Mouse (Mus musculus): Measurements from ENCODE around the gene Cstf1.

Gene Cstf1

DNA sequence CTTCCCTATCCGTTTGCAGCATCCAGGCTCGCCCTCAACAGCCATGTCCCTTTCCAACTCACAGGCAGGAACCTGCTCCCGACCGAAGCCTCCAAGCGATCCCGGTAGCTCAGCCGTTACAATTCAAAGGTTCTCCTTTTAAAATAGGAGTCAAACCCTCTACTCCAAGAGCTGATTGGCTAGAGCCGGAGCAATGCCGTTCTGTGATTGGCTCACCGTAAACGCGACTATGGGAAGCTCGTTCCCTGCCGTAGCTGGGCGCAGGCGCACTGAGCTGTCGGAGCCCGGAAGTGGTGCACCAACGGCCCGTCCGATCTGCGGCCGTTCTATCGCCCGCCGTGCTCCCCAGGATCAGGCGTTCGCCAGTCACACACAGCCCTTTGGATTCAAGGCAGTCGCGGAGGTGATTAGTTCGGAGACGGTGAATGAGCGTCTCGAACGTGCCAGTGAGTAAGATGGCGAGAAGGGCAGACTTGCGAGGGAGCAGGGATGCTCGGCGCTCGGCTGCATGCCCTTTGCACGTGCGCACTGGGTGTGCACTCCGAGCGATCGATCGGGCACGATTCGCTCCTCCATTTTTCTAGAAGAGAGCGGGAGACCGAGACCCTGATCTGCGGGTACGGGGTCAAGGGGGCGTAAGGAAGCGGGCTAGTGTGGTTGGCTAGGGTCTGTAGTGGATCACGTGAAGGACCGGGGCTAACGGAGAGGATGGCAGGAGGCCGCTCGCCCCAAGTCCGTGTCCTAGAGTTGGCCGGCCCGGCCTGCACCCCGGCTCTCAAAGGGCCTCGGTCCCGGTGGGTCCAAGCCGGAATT, at the start of gene Cstf1, which contains the start of gene Aurka:
Cstf1 (plus strand) TSS at position 271 of the 813 bp plus-strand sequence.
Aurka (minus strand) TSS at position 125 of the 813 bp plus-strand sequence.
- DNase-seq, result peak; percentile 87 to 91

DNA sequence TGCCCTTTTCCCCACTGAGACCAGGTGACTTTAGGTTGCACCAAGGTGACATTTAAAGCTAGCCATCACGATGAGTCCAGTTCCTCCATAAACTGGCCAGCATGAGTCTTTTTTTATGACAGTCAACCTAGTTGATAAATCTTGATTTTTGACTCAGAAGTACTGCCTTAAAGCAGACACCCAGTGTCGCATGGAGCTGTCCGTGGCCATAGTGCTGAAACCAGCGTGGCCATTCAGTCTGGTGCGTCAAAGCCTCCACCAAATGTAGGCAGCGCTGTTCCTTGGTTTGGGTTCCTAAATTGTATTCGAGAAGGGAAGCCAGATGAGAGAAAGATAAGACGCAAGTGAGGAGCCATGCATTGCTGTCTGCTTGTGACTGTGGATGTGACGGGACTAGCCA, 49.6 kb upstream of the Cstf1 start:
- peak in 1 of 2 experiments; percentile 8 for DNase-seq

DNA sequence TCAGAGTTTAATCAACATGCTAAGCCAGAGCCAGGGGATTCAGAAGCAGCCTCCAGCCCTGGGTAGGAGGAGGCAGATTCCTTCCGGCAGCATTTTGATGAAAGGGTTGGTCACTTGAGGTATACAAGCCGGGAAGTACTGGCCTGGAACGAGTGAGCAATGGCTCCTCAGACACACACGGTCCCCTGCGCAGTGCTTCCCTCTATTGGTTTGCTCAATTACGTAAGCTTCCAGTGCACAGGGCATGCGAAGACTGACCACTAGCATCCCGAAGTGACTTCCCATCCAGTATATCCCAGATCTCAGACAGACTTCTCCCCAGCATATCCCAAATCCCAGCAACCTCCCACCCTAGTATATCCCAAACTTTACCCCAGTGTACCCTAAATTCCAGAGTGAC, 42.2 kb upstream of the Cstf1 start:
- no peak for DNase-seq

DNA sequence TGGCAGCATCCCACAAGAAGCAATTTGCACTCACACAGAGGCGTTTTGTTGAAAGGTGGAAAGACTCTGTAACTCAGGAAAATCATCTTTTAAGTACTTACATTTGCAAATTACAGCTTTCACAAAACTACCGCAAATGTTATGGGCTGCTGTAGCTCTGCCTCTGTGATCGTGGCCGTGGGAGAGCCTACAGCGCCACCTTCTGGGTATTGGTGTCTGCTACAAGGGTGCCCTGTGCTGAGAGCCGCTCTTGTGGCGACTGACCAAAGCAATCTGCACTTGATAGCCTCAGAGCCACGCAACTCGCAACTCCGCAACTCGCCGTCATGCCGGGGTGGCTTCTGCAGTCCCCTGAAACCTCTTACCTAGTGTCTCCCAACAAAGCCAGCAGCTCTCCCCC, 41.3 kb upstream of the Cstf1 start:
- DNase-seq, result no peak

DNA sequence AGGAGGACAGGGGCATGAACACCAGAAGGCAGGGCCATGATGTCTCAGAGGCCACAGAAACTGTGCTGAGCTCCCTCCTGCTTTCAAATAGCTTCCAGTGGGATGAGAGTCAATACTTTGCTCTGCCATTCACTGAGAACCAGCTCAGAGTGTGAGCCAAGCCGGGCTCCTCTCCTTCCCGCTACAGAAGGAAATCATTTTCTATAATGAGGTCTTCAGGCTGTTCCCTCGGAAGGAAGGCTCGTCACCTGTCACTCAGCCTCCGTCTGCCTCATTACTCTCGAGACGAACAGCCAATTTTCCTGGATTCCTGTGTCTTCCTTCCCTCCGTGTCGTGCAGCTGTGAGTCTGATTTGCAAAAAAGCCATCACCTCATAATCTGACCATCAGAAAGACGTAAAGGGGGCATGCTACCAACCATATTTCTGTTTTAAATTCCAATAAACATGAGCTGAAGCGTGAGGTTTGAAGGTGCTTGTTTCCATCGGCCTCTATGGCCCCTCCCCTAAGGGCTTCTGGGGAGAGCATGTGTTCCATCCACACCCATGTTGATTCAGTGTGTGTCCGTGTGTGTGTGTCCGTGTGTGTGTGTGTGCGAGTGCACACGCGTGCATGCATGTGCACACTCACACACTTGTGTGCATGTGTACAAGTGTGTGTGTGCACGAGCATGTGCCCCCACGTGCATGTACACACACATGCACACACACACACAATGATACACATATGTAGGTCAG, 32.1 kb upstream of the Cstf1 start:
- DNase-seq, result no peak

DNA sequence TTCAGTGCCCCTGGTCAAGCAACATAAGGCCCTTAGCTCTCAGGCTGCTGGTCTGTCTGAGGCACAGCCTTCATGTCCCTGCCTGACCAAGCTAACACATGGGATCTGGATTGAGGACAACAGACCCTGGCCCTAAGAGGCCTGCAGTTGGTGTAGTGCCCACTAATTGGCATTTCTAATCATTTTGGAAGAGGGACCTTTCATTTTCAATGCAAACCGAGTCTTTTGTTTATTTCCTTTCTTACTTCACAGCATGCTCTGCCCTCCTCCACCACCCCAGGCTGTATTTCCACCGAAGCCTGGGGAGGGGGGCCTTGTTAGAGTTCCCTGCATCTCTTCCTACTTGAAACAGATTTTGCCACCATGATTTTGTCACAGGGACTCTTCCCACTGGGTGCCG, 29.5 kb upstream of the Cstf1 start:
- no peak for DNase-seq

DNA sequence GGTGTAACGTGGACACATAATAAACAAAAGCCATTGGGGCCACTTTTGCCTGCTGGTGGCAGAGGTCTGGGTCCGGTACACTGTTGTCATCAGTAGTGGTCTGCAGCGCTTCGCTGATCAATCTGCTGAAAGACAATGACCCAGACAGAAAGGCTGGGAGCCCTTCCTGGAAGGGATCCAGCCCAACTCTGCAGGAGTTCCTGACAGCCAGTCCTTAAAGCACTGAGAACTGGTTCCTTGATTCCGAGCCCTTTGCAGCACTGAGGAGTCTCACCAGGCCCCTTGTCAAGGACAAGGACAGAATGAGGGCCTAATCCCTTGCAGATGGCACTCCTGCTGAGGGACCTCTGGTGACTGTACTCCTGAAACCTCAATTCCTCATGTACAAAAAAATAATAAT, 28.9 kb upstream of the Cstf1 start:
- no peak for DNase-seq

DNA sequence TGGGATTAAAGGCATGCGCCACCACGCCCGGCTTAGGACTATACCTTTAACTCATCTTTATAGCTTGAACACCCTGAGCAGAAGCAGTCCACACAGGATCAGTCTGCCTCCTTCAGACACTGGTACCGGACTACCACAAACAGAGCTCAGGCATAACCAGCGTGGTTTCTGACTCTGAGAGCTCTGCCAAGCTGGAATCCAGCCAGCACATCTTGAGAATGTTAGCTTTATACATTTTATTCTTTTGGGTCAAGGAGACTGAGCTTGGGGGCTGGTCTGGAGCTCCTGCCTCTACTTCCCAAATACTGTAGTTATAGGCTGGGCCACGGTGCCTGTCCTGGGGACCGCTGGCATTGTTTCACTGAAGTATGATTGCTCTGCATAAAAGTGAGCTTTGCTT, 26.7 kb upstream of the Cstf1 start:
- DNase-seq, result no peak

DNA sequence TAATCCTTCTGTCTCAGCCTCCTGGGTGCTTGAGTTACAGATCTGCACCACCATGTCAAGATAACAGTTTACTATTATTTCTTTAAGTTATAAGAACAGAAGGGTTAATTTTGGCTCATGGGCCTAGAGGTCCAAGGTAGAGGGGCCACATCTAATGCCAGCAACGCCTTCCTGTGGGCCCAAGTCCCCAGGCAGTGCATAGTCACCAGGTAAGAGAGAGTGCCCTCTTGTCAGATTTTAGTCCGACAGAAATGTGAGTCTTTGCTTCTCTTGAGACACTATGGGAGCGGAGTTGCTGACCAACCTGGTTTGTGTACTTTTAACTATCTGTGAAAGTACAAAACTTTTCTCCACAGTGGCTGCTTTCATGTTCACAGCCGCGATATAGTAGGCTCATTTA, 25.8 kb upstream of the Cstf1 start:
- DNase-seq, result no peak

DNA sequence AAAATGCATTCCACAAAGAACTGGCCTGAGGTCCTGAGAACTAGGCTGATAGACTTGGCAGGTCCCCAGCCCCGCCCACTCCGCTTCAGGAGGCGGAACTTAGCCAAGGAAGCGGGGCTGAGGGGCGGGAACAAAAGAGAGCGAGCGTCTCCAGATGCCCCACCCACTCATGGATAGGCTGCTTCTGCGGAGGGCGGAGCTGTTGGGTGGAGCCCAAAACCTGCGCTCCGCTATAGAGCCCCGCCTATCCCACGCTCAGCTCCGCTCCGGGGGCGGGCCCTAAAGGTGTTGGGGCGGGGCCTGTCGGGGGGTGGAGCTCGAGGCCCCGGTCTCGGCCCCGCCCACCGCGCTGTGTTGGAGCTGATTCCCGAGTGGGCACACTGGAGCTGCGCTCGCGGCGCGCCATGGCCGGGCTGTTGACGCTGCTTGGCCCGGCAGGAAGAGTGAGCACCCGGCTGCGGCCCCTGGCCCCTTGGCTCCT, 25.2 kb upstream of the Cstf1 start, which contains the start of gene Fam210b:
Fam210b (plus strand) TSS at position 308 of the 481 bp plus-strand sequence.
- DNase-seq, result peak; percentile 93 to 96

DNA sequence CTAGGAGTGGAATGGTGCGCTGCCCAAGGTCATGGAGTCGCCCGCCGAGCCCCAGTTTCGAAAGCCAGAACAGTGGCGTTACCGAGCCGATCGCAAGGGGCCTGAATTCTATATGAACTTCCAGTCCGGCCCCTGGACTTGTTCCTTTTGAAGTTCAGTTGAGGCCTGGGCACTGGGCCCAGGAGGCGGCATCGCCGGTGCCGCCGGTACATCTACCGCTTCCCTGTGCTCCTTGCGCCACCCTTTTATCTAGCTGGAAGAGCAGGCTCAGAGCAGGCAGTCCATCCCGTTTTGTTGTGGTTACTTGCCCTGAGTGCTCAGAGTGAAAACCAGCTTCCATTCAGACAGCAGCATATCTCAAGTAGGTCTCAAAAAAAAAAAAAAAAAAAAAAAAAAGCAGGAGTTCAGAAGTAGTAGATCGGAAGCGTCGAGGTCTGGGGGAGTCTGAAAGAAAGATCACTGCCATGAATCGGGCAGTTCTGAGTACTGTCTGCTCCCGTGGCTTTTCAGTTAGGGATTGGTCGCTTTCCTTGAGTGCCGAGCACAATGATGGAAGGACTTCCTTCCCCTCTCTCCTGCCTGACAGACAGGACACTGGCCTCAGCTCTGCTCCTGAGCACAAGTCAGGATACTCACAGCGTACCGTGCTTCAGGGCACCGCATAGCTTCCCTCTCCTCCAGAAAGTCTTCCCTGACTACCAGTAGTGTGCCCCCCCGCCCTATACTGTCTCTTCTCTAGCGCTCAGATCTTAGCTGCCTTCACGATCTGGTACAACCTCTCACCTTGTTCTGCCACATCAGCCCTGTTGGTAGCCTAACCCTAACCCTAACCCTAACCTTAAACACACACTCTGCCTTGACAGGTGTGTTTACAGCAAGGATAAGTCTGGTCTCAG, 24.2 kb upstream of the Cstf1 start:
- peak in 1 of 2 experiments; percentile 5 for DNase-seq

DNA sequence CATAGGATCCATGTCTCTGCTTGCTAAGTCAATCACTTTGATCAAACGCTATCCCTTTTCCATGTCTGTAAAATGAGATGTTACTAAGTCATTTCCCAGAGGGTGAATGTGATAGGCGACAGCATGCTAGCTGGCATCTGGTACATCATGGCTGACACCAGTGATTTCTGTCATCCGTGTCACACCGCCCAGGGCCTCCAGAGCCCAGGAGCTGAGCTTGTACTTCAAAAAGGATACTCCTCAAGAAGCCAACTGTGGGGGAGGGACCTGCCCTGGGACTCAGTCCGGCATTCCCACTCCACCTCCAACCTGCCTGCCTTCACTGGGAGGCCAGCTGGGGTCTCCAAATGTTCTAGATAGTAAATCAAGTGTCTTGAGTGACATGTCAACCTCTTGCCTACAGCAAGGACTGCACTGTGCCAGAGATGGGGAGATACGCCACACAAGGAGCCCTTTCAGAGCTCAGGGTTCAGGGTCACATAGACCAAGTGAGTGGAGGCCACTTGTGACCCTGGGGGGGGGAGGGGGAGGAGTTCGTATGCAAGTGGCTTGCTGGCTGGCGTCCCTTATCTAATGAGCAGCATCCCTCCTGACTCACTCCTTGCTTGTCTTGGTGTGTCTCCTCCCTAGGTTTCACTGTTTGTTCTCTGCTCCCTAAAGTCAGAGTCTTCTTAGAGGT, 23.4 kb upstream of the Cstf1 start:
- DNase-seq, result no peak

DNA sequence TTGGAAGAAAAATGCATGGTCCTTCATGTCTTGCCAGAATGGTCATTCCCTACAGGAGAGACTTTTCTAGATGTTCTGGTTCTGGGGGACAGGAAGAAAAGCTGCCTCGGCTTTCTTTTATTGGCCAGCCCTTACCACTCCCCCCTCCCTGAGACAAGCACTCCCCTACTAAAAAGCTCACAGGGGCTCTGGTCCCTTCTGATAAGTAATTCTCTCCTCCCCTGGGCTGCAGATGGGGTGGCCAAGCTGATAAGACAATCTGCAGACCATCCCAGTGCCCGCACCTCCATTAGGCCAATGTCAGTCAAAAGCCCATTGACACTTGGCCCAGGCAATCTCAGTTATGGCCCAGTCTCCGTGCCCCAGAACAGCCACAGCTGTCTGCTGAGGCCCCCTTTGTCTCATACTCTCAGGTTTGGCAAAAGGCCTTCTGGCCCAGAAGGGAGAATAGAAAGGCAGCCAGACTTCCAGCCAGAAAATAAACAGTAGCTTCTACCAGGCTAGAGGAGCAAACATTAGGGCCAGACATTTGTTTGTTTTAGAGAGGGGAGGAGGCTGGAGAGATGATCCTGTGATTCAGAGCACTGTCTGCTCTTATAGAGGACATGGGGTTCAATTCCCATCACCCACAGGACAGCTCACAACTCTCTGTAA, 22.1 kb upstream of the Cstf1 start:
- DNase-seq, result no peak

DNA sequence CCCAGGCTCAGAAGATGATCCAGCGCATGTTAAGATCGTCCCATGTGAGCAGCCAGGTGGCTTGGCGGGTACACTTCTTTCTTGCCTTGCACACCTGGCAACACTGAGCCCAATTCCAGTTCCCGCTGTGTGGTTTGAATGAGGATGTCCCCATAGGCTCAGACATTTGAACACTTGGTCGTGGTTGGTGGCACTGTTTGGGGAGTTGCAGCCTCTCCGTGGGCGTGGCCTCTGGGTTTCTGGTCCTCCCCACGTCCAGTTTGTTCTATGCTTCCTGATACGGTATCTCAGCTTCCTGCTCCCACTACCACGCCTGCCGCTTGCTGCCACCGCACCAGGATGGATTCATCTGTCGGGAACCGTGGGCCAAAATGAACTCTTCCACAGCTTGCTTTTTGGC, 20.7 kb upstream of the Cstf1 start:
- DNase-seq, result no peak

DNA sequence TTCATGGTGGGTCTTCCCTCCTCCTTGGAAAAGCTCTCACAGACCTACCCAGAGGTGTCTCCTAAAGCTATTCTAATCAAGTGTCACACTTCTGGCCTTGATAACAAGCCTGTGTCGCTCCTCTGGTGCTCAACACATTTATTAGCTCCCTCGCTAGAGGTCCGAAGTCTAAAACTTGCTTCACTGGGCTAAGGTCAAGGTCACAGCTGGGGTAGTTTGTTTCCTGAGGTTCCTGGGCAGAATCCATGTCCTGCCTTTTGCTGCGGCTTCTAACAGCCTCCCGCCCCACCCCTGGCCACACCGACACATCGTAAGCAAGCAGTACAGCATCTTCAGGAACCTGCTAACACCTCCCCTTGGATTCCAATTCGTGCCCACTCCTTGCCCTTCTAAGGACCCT, 19.7 kb upstream of the Cstf1 start:
- no peak for DNase-seq

DNA sequence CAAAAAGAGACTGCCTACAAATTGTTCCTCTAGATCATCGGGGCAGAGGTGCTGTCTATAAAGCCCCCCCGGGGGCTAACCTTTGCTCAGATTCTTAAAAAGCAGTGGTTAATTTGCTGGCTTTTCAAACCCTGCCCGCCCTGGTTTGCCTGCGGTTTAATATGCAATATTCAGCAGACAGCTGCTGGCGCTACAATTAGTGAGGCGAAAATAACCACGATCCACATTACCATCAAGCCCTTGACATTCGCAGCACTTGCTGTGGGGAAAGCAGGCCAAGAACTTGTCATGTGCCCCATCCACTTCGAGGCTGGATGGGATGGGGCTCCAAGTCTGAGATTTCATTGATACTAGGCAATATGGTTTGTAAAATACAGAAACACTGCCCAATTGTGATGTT, 17.3 kb upstream of the Cstf1 start:
- DNase-seq, result no peak

DNA sequence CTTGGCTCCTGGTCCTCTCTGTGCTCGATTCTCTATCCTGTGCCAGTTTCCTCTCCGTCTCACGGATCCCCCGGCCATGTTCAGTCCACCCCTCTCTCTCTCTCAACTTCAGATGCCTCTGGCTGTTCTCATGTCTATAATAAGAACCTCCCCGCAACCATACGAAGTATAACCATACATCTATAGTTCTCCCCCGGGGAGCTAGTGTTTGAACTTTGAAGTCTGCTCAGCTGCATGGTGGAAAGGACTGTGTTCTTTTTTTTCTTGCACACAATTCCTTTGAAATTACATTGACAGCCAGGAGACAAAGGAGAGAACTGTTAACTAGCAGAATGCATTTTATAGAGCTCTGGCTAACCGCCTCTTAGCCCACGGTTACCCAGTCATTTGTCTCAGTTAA, 15.7 kb upstream of the Cstf1 start:
- DNase-seq, result no peak

DNA sequence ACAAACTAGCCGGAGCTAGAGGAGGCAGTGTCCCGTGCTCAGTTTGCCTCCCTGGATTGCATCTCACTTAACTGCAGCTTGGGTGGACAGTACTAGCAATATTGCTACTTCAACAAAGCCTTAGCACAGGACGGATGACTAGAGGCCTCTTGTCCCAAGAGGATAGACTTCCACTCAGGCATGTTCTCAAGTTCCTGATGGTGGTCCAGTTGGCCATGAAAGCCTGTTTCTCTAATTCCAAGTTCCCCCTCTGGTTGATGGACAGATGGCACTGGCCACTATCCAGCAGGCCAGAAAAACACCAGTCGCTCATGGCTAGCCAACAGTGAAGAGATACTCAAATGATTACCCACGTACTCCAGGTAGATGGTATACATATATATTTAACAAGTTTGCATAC, 14.6 kb upstream of the Cstf1 start:
- DNase-seq, result no peak

DNA sequence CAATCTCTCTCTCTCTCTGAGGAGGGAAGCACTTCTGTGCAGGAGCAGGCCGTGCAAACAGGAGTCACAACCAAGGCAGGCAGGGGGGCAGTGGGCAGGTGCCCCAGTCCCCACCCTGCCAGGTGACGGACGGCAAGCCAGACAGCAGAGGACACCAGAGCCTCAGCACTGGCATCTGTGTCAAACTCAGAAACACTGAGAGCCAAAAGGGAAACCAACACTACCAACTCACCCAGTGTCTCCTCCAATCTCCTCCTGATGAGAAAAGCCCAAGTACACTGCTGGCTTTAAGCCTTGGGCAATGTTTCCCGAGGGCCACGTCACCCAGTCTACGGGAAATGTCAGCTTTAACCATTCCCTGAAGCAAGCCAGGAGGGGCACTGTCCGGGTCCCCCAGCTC, 7.3 kb upstream of the Cstf1 start:
- DNase-seq, result no peak

DNA sequence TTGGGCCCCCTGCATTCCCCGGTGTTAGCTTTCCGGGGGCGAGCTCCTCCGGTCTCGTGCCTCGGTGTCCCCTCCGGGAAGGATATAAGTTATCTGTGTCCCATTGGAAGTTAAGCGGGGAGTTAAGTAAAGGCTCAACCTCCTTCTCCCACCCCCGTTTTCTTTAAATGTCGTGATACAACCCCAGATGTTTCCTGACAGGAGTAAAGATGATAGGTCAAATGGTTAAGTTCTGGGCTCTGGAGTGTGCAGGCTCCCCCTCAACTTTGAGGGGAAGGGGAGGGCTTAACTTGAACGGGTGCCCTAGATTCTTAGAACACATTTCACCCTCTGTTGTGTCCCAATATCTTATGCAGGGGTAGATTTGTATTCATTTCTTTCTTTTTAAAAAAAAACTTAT, 777 bp downstream of the Cstf1 start:
- no peak for DNase-seq

DNA sequence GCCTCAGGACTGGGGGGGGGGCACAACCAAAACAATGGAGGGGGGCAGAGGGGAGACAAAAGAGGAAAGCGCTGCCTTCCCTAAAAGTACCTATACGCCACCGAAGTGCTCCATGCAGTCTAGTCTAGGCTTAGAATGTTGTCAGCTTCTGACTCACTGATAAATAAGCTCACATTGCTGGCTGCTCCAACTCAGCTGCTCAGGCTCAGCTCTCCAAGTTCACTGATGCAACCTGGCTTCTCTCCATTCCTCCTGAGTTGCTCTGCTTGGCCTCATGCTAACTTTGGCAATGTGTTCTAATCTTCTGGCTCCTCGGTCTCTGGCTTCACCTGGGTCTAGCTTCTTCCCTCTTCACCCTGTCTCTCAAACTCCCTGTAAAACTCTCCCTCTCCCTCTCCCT, 6.1 kb downstream of the Cstf1 start:
- DNase-seq, result no peak

DNA sequence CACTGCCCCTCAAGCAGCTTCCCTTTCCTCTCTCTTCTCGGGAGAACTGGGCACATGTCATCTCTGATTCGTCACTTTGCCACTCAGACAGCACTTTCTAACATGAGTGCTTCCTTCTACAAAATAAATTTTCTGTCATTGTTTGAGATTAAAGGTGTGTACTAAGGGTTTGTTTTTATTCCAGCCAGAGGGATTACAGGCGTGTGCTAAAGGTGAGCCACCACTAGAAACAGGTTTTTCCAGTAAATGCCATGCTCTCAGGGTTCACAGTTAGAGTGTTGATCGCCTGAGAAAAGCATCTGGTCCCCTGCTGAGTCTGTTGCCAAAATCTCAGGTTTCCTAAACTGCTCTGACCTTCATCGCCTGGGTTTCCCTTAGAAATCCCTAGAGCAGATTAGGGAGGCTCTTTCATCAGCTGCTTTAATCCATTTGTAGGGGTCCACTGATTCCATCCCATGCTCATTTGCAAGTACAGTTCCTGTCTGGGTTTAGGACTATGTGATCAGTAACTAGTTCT, 6.6 kb downstream of the Cstf1 start:
- DNase-seq, result no peak

All from spleen, adult 18-20 months (tissue).